Mouse (Mus musculus): ENCODE data around the gene Lgals9.

Lgals9 gene

DNA sequence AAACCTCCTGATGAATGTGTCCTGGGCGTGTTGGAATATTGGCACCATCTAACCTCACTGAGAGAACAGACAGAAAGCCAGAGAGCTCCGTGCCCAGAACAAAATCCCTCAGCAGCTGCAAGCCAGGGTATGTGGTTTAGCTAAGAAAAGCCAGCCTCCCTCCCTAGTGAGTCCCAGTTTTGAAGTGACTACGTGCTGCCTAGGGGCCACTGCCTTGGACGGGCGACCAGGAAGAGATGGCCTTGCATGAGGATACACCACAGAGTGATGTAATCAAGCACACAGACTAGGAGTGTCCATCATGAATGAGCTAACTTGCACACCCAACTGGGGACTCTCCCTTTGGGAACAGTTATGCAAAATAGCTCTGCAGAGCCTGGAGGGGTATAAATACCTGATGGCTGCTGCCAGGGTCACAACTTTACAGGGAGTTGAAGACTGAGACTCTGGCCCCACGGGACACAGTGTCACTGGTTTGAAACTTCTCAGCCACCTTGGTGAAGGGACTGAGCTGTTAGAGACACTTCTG is 64.3 kb downstream of the Lgals9 start, which contains the start of gene Nos2:
Nos2 (plus strand) TSS at position 377 of the 529 bp plus-strand sequence.
- peak; percentile 17 for DNase-seq (ENCODE audit: inconsistent ontology term)

DNA sequence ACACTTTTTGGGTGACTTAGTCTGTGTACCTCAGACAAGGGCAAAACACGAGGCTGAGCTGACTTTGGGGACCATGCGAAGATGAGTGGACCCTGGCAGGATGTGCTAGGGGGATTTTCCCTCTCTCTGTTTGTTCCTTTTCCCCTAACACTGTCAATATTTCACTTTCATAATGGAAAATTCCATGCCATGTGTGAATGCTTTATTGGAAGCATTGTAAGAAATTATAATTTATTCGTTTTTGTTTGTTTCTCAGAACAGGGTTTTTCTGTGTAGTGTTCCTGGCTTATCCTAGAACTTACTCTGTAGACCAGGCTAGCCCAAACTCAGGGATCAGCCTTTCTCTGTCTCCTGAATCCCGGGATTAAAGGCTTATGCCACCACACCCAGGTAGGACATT is 65.0 kb downstream of the Lgals9 start:
- DNase-seq (ENCODE audit: inconsistent ontology term), result no peak

DNA sequence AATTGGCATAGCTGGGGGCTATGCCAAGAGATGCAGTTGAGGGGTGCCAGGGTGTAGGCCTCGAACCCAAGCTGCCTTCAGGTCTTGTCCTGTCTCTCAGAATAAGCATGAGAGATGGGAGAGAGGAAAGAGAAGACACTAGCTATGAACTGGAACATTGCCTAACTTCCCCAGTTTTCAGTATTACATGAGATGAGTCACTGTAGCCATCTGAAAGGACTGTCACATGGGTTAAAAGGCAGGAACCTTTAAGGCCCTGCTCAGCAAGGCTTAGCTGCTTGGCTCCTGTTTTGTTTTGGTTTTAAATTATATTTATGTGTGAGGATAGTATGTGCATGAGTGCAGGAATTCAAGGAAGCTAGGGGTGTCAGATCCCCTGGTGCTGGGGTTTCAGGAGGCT is 68.3 kb downstream of the Lgals9 start:
- peak; percentile 25 for DNase-seq (ENCODE audit: inconsistent ontology term)

DNA sequence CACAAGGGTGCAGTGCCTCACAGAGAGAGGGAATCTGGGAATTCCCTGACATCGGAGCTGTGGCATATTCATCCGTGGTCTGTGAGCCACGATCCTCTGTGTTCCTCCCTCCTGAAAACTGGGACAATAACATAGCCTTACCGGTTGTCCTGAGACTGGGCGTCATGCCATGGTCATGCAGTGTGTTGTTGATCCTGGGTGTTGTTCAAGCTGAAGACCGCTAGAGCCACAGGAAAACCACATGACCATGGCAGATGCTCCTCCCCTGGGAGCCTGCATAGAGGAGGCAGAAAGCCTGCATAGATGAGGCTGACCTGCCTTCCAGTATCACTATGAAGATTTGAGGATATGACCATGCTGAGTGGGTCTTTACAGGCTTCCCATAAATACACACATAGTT is 69.3 kb downstream of the Lgals9 start:
- DNase-seq (ENCODE audit: inconsistent ontology term), result no peak

Measured in Muller cell, postnatal 12 days (primary cell).